Mouse (Mus musculus) mouse trophoblast stem cell (cell line): ENCODE data around the gene Calcoco2.
"Not testable (repeated sequence)": the region's sequence is repeated elsewhere in the genome, so short reads cannot be mapped to it uniquely, and the experiment has no call there.

Experiments
- in situ Hi-C, 2 experiments: fragments of 300-500 bp; cut with MseI, MboI; formaldehyde crosslinking; loops; 2 replicates in 1 of 2; 3 replicates in 1 of 2; pipeline ENCODE4 v1.15.1; 2025

Calcoco2 gene

DNA sequence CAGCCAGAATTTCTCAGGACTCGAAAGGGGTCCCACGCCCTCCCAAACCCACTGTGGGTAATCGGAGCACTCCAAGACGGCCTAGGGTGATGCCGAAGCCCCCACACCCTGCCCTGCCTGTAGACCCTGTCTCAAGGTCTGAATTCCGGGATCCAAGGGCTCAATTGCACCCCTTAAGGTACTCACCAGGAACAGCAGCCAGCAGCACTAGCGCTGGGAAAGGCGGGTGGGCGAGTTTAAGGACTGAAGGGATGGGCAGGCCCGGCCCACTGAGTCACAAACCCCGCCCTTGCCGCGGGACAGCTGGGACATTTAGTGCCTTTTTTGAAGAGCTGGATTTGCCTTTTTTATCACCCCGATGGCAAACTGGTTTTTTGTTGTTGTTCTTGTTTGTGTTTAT lies at the start of gene Calcoco2:
Gene Calcoco2 (minus strand): TSS at position 214 of the 400 bp plus-strand sequence.
- in situ Hi-C loops = no loop called here

DNA sequence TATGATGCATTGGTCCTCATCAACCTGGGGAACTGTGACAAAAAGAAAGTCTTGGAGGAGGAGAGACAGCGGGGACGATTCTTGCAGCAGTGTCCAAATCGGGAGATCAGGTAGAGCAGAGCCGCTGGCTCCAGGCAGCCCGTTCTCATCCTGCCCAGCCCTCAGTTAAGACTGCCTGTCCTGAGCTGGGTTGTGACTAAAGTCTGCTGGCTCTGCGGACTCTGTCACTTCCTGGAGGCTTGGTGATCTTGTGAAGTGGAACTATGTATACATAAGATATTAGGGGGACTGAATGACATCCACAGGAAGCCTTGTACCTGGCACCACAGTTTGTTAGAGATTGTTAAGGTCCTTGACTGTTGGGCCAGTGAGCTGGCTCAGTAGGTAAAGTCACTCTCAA lies 35.7 kb upstream of the Calcoco2 start:
- in situ Hi-C loops = loop anchor here (5.0 kb wide), 2 partner anchors 50 to 85 kb away; no protein-coding TSS in a partner anchor

DNA sequence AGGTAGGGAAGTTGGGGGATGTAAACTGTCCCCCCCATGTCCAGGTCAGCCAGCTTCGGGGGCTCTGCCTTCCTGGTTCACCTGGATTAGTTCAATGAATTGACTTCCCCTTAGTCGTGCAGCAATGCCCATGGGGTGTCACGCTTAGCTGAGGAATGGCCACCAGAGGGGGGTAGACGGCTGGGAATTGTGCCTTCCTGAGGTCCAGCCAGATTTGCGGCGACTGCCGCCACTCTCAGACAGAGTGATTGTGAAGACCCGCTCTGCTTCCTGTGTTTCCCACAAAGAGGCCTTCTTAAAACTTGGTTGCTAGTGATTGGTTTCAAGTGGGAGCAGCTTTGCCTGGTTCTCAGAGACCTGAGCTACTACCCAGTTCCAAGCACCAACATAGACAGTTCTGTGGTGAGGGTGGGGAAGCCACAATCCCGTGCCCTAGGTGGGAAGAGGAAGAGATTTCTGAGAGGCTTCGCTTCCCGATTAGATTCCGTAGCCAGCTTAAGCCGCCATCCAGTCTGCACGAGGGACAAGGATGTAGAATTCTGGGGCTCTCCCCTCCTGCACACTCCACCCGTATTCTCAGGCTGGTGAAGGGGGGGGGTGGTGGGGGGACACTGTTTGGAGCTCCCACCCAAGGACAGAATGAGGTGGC lies 34.0 kb upstream of the Calcoco2 start:
- in situ Hi-C loops = loop anchor here (5.0 kb wide), 2 partner anchors 52 to 87 kb away; no protein-coding TSS in a partner anchor

DNA sequence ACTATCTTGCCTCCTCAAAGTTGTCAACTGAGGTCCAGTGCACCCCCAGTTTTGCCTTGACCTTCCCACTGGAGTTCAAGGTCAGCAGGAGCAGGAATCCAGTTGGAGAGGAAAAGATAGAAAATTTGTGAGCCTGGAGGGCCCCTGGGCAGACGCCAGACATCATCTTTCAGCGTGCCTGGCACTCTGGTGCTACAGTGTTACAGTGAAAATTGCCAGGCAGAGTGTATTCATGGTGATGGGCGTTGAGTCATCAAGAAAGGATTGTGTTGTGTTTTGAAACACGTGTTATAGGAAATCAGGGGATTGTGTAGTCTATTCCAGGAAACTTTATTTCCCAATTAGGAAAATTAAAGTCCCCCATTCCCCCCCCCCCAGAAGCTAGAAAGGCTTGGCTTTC lies 32.0 kb upstream of the Calcoco2 start:
- in situ Hi-C loops = no loop called here

DNA sequence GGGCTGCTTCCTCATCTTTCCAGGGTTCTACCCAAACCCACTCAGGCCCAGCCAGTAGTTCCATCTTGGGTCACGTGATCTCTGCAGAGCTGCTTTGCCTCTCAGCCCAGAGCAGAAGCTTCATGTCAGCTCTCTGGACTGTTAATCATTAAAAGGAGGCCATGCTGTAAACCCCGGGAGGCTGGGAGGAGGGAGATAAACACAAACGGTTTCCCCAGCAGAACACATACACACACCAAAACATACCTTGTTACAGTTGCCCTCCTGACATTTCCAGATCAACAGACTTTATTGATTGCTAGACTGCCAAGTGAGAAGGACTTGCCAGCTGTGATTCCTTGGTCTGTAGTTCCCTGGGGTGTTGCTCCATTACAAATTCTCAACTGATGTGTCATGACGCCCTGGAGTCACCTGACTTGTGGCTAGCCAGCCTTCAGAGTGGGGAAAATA lies 29.0 kb upstream of the Calcoco2 start:
- in situ Hi-C loops = no loop called here

DNA sequence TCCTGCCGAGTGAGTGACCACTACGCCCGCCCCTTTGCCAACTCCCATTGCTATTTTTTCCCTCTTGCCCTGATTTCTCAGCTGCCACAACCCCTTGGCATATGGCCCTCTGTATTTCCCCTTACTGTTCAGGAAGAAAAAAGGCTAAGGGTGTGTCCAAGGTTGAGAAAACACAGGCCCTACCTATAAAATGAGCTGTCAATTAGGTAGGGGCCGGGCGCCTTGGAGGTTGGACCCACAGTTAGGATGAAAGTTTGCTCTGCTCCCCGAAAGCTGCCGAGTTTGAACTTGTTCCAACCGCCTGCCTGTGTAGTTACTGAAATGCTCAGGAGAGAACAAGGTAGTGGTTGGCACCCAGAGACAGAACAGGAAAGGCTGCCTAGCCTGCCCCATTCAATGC lies 24.1 kb upstream of the Calcoco2 start:
- in situ Hi-C loops = no loop called here

DNA sequence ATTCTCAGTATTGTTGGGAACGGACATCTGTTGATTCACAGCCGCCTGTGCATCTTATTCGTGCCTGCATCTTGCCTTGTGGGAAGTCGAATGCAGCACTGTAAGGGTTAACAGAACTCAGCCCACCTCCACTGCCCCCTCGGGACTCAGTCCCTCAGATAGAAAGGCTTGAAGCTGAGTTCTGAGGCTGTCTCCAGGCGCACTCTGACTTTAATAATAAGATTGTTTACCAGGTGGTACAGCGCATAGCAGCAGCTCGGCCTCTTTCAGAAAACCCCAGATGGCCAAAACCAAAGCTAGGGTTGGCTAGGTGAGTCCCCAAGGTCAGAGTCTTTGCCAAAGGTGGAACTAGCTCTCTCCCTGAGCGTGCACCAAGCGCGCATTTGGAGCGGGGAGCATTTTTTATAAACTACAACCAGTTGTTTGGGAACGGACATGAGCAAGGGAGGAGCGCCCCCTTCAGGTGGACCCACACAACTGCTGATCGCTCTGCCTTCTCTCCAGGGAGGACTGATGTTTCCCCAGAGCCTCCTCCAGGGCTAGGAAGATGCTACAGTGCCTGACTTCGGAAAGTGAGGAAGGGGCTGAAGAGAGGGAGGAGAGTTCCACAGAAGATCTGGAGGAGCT lies 21.6 kb upstream of the Calcoco2 start, which contains the start of gene Ttll6:
Gene Ttll6 (plus strand): TSS at position 548 of the 627 bp plus-strand sequence.
- in situ Hi-C loops = loop anchor here in 1 of 2 experiments (5.0 kb wide), 1 partner anchor 41 kb away; no protein-coding TSS in a partner anchor

DNA sequence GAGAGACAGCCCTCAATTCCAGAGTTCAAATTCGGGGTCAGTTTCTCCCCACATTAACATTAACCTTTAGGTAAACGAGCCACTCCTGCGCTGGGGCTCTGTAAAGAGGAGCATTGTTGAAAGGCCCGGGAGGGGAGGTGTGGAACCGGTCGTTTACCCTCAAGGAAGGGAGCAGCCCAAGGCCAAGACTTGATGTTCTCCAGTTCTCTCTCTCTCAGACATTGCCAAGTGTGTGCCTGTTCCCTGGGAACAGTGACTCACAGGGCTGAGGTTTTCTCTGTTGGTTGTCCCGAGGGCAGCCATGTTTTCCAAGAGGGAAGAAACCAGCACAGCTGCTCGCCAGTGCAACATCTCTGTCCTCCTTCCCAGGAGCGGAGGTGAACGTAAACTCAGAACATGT lies 18.8 kb upstream of the Calcoco2 start:
- in situ Hi-C loops = loop anchor here in 1 of 2 experiments (5.0 kb wide), 1 partner anchor 38 kb away; no protein-coding TSS in a partner anchor

DNA sequence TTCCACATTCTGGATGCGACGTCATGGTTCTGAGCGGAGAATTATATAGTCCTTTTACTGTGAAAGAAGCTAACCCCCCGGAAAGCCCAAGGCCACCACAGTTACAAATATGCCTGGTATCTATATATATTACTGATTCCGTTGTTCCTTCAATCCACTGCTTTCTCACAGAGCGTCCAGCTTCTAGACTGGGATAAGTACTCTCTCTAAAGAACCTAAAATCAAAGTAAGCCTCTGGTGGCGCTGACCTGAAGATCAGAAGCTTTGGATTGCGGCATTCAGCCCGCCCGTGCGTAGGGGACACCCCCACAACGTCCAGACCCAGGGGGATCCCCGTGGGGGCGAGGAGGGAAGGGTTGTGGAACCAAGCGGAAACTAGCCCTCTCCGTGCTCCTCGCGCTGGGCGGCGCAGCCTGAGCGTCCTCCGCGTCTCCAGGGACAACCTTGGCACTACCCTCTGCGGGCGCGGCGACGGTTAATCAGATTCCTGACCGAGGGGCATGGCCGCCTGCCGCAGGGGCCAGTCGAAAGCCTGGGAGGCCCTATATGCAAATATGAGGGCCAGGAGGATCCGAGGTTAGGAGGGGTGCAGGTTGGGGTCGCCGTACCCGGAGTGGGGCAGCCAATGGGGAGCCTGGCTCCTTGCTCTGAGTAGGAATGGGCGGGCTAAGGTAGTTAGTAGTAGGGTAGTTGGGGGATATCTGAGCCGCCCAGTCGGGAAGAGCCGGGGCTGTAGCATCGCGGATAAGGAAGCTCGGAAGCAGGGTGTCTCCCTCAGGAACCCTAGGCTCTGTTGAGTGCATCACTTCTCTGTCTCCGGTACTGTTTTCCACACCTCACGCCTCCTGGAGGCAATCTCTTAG lies 12.5 kb upstream of the Calcoco2 start:
- in situ Hi-C loops = no loop called here

DNA sequence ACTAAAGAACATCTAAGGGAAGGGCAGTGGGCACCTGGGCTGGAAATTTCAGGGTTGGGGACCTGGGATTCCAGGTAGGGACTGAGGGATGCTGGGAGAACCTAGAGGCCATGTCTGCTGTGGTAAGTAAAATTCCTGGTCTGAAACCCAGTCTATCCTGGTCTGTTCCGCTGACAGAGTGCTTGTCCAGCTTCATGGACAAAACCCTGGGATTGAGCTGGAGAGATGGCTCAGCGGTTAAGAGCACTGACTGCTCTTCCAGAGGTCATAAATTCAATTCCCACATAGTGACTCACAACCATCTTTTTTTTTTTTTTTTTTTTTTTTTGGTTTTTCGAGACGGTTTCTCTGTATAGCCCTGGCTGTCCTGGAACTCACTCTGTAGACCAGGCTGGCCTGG lies 11.0 kb upstream of the Calcoco2 start:
- in situ Hi-C loops = not testable (repeated sequence)

DNA sequence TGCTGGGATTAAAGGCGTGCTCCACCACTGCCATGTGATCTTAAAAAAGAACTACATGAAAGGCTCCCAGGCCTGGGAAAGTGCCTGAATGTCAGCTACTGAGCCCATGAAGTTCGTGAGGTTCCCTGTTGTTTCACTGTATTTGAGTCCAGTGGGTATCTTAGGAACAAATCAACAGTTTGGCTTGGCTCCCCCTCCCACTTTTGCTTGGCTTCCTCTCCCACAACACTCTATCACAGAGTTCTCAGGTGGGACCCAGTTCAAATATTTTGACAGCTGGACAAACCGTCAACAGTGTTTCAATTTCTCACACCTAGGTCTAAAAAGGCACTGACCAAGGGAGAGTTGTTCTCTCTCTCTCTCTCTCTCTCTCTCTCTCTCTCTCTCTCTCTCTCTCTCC lies 7.6 kb upstream of the Calcoco2 start:
- in situ Hi-C loops = no loop called here

DNA sequence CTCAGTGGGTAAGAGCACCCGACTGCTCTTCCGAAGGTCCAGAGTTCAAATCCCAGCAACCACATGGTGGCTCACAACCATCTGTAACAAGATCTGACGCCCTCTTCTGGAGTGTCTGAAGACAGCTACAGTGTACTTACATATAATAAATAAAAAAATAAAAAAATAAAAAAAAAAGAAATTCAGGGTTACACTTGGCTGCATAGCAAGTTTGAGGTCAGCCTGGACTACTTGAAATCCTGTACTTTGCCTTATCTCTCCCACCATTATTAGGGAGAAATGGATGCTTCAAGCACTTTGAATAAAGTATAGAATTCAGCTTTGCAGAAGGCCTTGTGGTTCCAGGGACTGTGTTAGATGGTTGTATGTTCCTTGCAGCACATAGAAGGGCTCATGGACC lies 5.2 kb upstream of the Calcoco2 start:
- in situ Hi-C loops = not testable (repeated sequence)

DNA sequence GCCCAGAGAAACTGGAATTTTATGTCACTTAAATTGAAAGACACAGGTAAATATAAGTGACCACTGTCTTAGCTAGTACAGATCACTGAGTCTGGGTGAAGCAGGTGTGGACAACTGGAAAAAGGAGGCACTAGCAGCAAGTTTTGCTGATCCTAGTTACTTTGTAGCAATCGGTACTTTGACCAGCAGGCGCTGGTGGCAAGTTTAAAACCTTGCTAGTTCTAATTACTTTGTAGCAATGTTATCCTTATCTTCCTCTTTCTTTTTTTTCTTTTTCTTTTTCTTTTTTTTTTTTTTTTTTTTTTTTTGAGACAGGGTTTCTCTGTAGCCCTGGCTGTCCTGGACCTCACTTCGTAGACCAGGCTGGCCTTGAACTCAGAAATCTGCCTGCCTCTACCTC lies 4.4 kb upstream of the Calcoco2 start:
- in situ Hi-C loops = no loop called here

DNA sequence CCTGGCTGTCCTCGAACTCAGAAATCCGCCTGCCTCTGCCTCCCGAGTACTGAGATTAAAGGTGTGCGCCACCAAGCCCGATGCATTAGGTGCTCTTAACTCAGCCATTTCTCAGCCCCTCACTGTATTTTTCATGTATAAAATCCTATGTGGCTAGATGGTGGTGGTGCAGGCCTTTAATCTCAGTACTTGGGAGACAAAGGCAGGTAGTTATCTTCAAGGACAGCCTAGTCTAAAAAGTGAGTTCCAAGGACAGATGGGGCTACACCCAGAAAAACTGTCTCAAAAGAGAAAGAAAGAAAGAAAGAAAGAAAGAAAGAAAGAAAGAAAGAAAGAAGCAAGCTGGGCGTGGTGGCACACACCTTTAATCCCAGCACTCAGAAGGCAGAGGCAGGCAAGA lies 3.7 kb upstream of the Calcoco2 start:
- in situ Hi-C loops = no loop called here

DNA sequence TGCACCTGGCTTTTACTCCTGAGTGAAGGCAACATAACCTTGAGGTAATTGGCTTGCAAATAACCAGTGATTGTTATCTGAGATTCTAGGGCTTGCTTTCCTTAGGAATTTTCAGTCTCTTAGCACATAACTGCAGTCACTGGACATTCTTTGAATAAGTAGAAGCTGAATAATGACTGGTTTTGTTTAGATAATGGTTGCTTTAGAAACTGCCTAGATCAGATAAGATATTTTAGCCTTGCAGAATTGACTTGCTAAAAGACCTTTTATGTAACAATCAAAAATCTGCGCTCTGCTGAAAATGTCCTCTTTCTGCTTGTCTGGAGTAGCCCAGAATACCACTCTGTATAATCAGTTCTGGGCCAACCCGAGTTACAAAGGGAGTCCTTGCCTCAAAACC lies 2.3 kb upstream of the Calcoco2 start:
- in situ Hi-C loops = no loop called here

DNA sequence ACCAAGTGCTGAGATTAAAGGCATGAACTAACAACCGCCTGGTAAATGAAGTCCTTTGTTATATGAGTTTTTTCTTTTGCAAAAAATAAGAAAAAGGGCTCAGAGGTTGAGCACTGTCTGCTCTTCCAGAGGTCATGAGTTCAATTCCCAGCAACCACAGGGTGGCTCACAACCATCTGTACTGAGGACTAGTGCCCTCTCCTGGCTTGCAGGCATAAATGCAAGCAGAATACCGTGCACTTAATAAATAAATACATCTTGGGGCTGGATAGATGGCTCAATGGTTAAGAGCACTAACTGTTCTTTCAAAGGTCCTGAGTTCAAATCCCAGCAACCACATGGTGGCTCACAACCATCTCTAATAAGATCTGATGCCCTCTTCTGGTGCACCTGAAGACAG lies 814 bp downstream of the Calcoco2 start:
- in situ Hi-C loops = not testable (repeated sequence)

DNA sequence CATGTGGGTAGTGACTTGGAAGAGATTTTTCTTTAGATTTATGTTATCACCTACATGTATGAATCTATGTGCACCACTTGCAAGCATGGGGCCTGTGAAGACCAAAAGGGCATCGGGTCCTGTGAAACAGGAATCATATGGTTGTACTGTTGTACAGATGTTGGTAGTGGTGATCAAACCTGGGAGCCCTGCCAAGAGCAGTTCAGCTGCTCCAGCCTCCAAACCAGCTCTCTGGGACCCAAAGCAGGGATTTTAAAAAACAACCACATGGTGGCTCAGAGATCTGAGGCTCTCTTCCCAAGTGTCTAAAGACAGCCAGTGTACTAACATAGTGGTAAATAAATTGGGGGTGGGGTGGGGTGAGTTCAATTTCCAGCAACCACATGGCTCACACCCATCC lies 3.4 kb downstream of the Calcoco2 start:
- in situ Hi-C loops = no loop called here

DNA sequence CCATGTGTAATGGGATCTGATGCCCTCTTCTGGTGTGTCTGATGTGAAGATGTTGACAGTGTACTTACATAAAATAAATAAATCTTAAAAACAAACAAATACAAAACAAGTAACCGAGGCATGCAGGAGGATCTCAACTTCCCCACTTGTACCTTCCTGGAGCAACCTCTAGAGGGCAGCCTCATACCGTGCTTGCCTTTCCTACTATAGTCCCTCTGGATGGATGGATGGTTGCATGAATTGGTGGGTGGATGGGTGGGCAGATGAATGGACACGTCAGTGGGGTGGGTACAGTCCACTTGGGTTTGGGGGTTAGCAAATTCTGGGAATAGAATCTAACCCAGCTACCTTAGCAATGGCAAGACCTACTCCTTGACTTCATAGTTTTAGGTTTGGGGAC lies 18.4 kb downstream of the Calcoco2 start:
- in situ Hi-C loops = loop anchor here in 1 of 2 experiments (5.0 kb wide), 1 partner anchor 39 kb away; the partner anchor contains the start of gene Ttll6

DNA sequence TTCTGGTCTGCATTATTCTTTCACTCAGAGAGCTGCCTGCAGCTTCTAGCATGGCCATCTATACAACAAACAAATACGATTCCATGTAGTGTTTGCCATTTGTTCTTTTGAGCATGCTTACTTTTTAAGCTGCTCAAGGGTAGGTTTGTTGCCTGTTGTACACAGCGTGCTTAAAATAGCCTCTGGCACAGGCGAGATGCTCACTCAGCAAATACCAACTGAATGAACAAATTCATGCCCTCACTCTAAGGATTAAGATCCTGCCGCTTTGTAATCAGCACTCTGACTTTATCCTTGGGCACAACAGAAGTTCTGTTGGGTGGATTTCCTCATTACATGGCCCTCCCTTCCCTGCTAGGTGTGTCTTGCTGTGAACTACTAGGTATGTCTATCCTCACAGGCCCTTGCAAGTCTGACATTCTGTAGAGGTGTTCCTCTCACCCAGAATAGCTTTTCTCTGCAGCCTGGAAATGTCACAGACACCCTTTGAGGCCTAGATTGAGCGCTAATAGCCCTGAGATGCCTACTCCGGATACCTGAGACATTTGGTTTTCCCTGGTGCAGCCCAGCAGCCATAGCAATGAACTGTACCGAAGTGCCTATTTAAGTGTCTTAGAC lies 19.0 kb downstream of the Calcoco2 start:
- in situ Hi-C loops = loop anchor here in 1 of 2 experiments (5.0 kb wide), 1 partner anchor 40 kb away; the partner anchor contains the start of gene Ttll6

DNA sequence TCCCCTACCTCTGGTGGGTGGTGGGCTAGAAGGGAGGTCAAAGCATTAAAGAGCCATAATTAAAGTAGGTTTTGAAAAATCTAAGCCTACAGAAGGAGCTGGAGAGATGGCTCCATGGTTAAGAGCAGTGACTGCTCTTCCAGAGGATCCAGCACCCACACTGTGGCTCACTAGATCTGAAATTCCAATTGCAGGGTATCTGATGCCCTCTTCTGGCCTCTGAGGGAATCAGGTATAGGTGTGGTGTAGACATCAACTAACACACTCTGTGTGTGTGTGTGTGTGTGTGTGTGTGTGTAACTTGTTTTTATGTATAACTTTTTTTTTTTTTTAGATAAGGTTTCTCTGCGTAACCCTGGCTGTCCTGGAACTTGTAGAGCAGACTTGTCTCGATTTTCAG lies 20.7 kb downstream of the Calcoco2 start:
- in situ Hi-C loops = loop anchor here in 1 of 2 experiments (5.0 kb wide), 1 partner anchor 41 kb away; the partner anchor contains the start of gene Ttll6

DNA sequence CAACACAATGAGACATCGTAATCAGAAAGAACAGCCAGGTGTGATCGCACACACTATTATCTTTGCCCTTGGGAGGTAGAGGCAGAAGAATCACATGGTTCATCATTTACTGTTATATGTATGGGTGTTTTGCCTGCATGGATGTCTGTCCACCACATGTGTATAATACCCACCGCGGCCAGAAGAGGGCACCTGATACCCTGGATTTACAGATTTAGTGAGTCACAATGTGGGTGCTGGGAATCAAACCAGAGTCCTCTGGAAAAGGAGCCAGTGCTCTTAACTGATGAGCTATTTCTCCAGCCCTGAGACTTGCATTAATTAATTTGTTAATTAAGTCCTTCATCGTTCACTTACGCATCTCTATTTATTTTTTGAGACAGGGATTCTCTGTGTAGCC lies 23.8 kb downstream of the Calcoco2 start:
- in situ Hi-C loops = no loop called here
